Mouse (Mus musculus): ENCODE results near the gene Ptprm. TPM values are rescaled to one million over a fixed set of nuclear protein-coding genes. Genes with fewer than 3 reads are reported as not detected.

Gene Ptprm
- polyA plus RNA-seq, 1 experiment from 2014 or later = 19.7 TPM

GRCm38 (mm10) chr17:67136876-67137275 lies 217.4 kb downstream of the Ptprm start:
- WGBS = 88% methylated on average over 7 of the region's 7 CpGs
- H3K27me3 ChIP-seq (ENCODE audit: control insufficient read depth, insufficient read depth, low read depth, low read length) = no peaks in the 10 kb centered on the region
- no peak overlapping the region for H3K4me3 ChIP-seq (ENCODE audit: low read depth, low read length)
- no peak overlapping the region for H3K4me2 ChIP-seq (ENCODE audit: low read length)
- no peak overlapping the region for H3K27ac ChIP-seq (ENCODE audit: low read length)
- H3K9me3 ChIP-seq (replicated peaks; ENCODE audit: control insufficient read depth, low read length, poor library complexity, severe bottlenecking) = no peaks in the 10 kb centered on the region
- peaks cover 4% of the 10 kb centered on the region; the same call in 1 of the 2 replicates for H3K4me1 ChIP-seq (ENCODE audit: control insufficient read depth, insufficient read depth, low read length)
- no peak overlapping the region for H3K9ac ChIP-seq (ENCODE audit: low read depth, low read length)
- no peak for ATAC-seq
- no peaks in the 10 kb centered on the region for H3K36me3 ChIP-seq (ENCODE audit: control insufficient read depth, insufficient read depth, low read length)

- 73% methylated on average over 8 of the region's 8 CpGs for WGBS
- Histone ChIP-seq H3K4me1 (ENCODE audit: control insufficient read depth, insufficient read depth, low read length) (peaks cover 4% of the 10 kb centered on the region; the same call in 1 of the 2 replicates), H3K4me2 (ENCODE audit: low read length) (no peak overlapping the region)
Observed at GRCm38 (mm10) chr17:67136421-67136820, 217.8 kb downstream of the Ptprm start.

GRCm38 (mm10) chr17:67134235-67134634 lies 220.0 kb downstream of the Ptprm start:
- WGBS = 85% methylated on average over 4 of the region's 4 CpGs
- H3K27me3 ChIP-seq (ENCODE audit: control insufficient read depth, insufficient read depth, low read depth, low read length) = no peaks in the 10 kb centered on the region
- H3K9me3 ChIP-seq (replicated peaks; ENCODE audit: control insufficient read depth, low read length, poor library complexity, severe bottlenecking) = no peaks in the 10 kb centered on the region
- H3K9ac ChIP-seq (ENCODE audit: low read depth, low read length) = no peak overlapping the region
- H3K27ac ChIP-seq (ENCODE audit: low read length) = no peak overlapping the region
- 0 out of 2 replicates have a peak, but pooled peaks have one; percentile 14 for ATAC-seq
- peaks cover 4% of the 10 kb centered on the region; the same call in 1 of the 2 replicates for H3K4me1 ChIP-seq (ENCODE audit: control insufficient read depth, insufficient read depth, low read length)
- no peaks in the 10 kb centered on the region for H3K36me3 ChIP-seq (ENCODE audit: control insufficient read depth, insufficient read depth, low read length)
- no peak overlapping the region for H3K4me2 ChIP-seq (ENCODE audit: low read length)
- H3K4me3 ChIP-seq (ENCODE audit: low read depth, low read length) = no peak overlapping the region

More at GRCm38 (mm10) chr17:67136421-67136820, 217.8 kb downstream of the Ptprm start:
- Histone ChIP-seq H3K27me3 (ENCODE audit: control insufficient read depth, insufficient read depth, low read depth, low read length) (no peaks in the 10 kb centered on the region), H3K4me3 (ENCODE audit: low read depth, low read length) (no peak overlapping the region), H3K9me3 (replicated peaks; ENCODE audit: control insufficient read depth, low read length, poor library complexity, severe bottlenecking) (no peaks in the 10 kb centered on the region), H3K27ac (ENCODE audit: low read length) (no peak overlapping the region), H3K9ac (ENCODE audit: low read depth, low read length) (no peak overlapping the region), H3K36me3 (ENCODE audit: control insufficient read depth, insufficient read depth, low read length) (no peaks in the 10 kb centered on the region)
- no peak; the same call in 1 of the 2 replicates for ATAC-seq

GRCm38 (mm10) chr17:67133440-67134103 lies 220.7 kb downstream of the Ptprm start:
- Histone ChIP-seq H3K9ac (ENCODE audit: low read depth, low read length) (no peak overlapping the region), H3K4me1 (ENCODE audit: control insufficient read depth, insufficient read depth, low read length) (peaks cover 4% of the 10 kb centered on the region; the same call in 1 of the 2 replicates), H3K36me3 (ENCODE audit: control insufficient read depth, insufficient read depth, low read length) (no peaks in the 10 kb centered on the region), H3K4me2 (ENCODE audit: low read length) (no peak overlapping the region), H3K27me3 (ENCODE audit: control insufficient read depth, insufficient read depth, low read depth, low read length) (no peaks in the 10 kb centered on the region), H3K4me3 (ENCODE audit: low read depth, low read length) (no peak overlapping the region), H3K27ac (ENCODE audit: low read length) (no peak overlapping the region), H3K9me3 (replicated peaks; ENCODE audit: control insufficient read depth, low read length, poor library complexity, severe bottlenecking) (no peaks in the 10 kb centered on the region)
- peak; percentile 58; the same call in 1 of the 2 replicates for ATAC-seq
- WGBS = 53% methylated on average over 13 of the region's 13 CpGs

- H3K4me1 ChIP-seq (ENCODE audit: control insufficient read depth, insufficient read depth, low read length) = peaks cover 4% of the 10 kb centered on the region; the same call in 1 of the 2 replicates
- no peak overlapping the region for H3K9ac ChIP-seq (ENCODE audit: low read depth, low read length)
- WGBS = 96% methylated on average over 4 of the region's 4 CpGs
- H3K4me3 ChIP-seq (ENCODE audit: low read depth, low read length) = no peak overlapping the region
- no peaks in the 10 kb centered on the region for H3K27me3 ChIP-seq (ENCODE audit: control insufficient read depth, insufficient read depth, low read depth, low read length)
- ATAC-seq = no peak
- no peaks in the 10 kb centered on the region for H3K9me3 ChIP-seq (replicated peaks; ENCODE audit: control insufficient read depth, low read length, poor library complexity, severe bottlenecking)
- H3K4me2 ChIP-seq (ENCODE audit: low read length) = no peak overlapping the region
- H3K36me3 ChIP-seq (ENCODE audit: control insufficient read depth, insufficient read depth, low read length) = no peaks in the 10 kb centered on the region
- no peak overlapping the region for H3K27ac ChIP-seq (ENCODE audit: low read length)
Observed at GRCm38 (mm10) chr17:67133026-67133425, 221.2 kb downstream of the Ptprm start.

GRCm38 (mm10) chr17:67127530-67127929 lies 226.7 kb downstream of the Ptprm start:
- no peak overlapping the region for H3K9ac ChIP-seq (ENCODE audit: low read depth, low read length)
- H3K4me2 ChIP-seq (ENCODE audit: low read length) = no peak overlapping the region
- ATAC-seq = no peak
- no peaks in the 10 kb centered on the region for H3K27me3 ChIP-seq (ENCODE audit: control insufficient read depth, insufficient read depth, low read depth, low read length)
- no peaks in the 10 kb centered on the region for H3K36me3 ChIP-seq (ENCODE audit: control insufficient read depth, insufficient read depth, low read length)
- peaks cover 5% of the 10 kb centered on the region; the same call in 1 of the 2 replicates for H3K4me1 ChIP-seq (ENCODE audit: control insufficient read depth, insufficient read depth, low read length)
- no peaks in the 10 kb centered on the region for H3K9me3 ChIP-seq (replicated peaks; ENCODE audit: control insufficient read depth, low read length, poor library complexity, severe bottlenecking)
- no peak overlapping the region for H3K4me3 ChIP-seq (ENCODE audit: low read depth, low read length)
- 83% methylated on average over 7 of the region's 7 CpGs for WGBS
- H3K27ac ChIP-seq (ENCODE audit: low read length) = no peak overlapping the region

DNA sequence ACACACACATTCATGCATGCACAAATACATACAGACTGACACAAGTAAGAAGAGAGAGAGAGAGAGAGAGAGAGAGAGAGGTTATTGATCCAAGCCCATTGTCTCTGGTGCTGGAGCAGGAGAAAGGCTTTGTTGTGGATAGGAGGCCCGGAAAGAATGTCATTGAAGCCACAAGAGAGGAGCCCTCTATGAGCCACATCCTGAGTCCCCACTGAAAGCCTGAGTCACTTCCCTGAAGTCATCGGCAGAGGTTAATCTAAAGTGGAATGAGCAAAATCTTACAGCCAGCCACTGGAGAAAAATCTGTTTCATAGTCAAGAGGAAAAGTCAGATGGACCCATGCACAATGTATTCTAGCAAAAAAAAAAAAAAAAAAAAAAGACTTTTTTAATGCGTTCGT lies 228.7 kb downstream of the Ptprm start:
- H3K4me2 ChIP-seq (ENCODE audit: low read length) = no peak overlapping the region
- 57% methylated on average over 4 of the region's 4 CpGs for WGBS
- ATAC-seq = no peak
- H3K9me3 ChIP-seq (replicated peaks; ENCODE audit: control insufficient read depth, low read length, poor library complexity, severe bottlenecking) = no peaks in the 10 kb centered on the region
- H3K36me3 ChIP-seq (ENCODE audit: control insufficient read depth, insufficient read depth, low read length) = no peaks in the 10 kb centered on the region
- H3K9ac ChIP-seq (ENCODE audit: low read depth, low read length) = no peak overlapping the region
- H3K27me3 ChIP-seq (ENCODE audit: control insufficient read depth, insufficient read depth, low read depth, low read length) = no peaks in the 10 kb centered on the region
- peaks cover 5% of the 10 kb centered on the region; the same call in 1 of the 2 replicates for H3K4me1 ChIP-seq (ENCODE audit: control insufficient read depth, insufficient read depth, low read length)
- no peak overlapping the region for H3K27ac ChIP-seq (ENCODE audit: low read length)
- no peak overlapping the region for H3K4me3 ChIP-seq (ENCODE audit: low read depth, low read length)

DNA sequence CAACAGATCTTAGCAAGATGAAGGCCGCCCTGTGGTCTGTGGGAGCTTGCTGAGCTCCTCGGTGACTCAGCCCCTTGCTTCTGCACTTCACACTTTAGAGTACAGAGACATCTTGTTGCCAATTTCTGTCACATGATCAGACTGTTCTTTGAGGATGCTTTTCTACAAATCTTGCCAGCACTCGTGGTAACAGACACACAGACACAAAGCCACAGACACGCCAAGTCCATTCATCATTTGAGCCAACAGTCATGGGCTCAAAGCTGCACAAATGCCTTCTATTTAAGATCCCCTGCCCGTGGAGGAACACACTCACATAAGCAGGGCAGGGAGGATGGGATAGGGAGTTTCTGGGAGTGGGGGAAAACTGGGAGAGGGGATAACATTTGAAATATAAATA lies 230.0 kb downstream of the Ptprm start:
- Histone ChIP-seq H3K36me3 (ENCODE audit: control insufficient read depth, insufficient read depth, low read length) (no peaks in the 10 kb centered on the region), H3K27me3 (ENCODE audit: control insufficient read depth, insufficient read depth, low read depth, low read length) (no peaks in the 10 kb centered on the region), H3K4me1 (ENCODE audit: control insufficient read depth, insufficient read depth, low read length) (peaks cover 5% of the 10 kb centered on the region), H3K27ac (ENCODE audit: low read length) (no peak overlapping the region), H3K4me3 (ENCODE audit: low read depth, low read length) (no peak overlapping the region), H3K4me2 (ENCODE audit: low read length) (no peak overlapping the region), H3K9ac (ENCODE audit: low read depth, low read length) (no peak overlapping the region), H3K9me3 (replicated peaks; ENCODE audit: control insufficient read depth, low read length, poor library complexity, severe bottlenecking) (no peaks in the 10 kb centered on the region)
- no peak for ATAC-seq
- 64% methylated on average over 5 of the region's 5 CpGs for WGBS

GRCm38 (mm10) chr17:67123722-67124121 lies 230.5 kb downstream of the Ptprm start:
- Histone ChIP-seq H3K27ac (ENCODE audit: low read length) (no peak overlapping the region), H3K4me3 (ENCODE audit: low read depth, low read length) (no peak overlapping the region), H3K36me3 (ENCODE audit: control insufficient read depth, insufficient read depth, low read length) (no peaks in the 10 kb centered on the region), H3K27me3 (ENCODE audit: control insufficient read depth, insufficient read depth, low read depth, low read length) (no peaks in the 10 kb centered on the region), H3K9ac (ENCODE audit: low read depth, low read length) (no peak overlapping the region), H3K4me1 (ENCODE audit: control insufficient read depth, insufficient read depth, low read length) (peaks cover 5% of the 10 kb centered on the region), H3K4me2 (ENCODE audit: low read length) (no peak overlapping the region), H3K9me3 (replicated peaks; ENCODE audit: control insufficient read depth, low read length, poor library complexity, severe bottlenecking) (no peaks in the 10 kb centered on the region)
- WGBS = 90% methylated on average over 5 of the region's 5 CpGs
- no peak for ATAC-seq

Data from midbrain, embryonic 16.5 days (tissue).